Mouse (Mus musculus) urinary bladder, postnatal 0 days (tissue): ENCODE results near the gene Vmn2r68. TPM values are rescaled to one million over a fixed set of nuclear protein-coding genes. Genes with fewer than 3 reads are reported as not detected.

Source experiments
- polyA plus RNA-seq: library from polyadenylated mRNA; unstranded; fragments of >200 nt; fragmentation: Nextera tagmentation; extraction: Ambion mirVana; gene quantifications from 2 replicates; pipeline ENCODE4 v1.2.1, GENCODE M21; 2015

Vmn2r68 gene
- not detected in 2 replicates for polyA plus RNA-seq

DNA sequence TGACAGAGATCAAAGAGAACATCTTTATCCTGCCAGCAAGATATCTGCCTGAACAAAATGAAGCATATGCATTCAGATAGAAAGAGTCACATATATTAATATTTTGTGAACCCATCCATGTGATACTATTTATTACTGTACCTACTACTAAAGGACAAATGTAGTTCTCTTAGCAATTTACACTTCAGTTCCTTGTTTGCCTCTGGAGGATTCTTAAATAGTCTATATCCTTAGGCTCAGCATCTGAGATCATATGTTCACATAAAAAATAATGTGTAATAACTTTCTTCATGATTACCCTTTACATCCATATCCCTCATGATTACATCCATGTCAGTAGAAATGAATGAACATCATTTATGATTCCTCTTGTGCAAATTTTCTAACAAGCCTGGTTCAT, at the start of gene Vmn2r68:
Gene Vmn2r68 (minus strand): TSS at position 101 of the 400 bp plus-strand sequence.

Other genes starting within 250 kb of the Vmn2r68 start
- not detected in 2 replicates for gene Vmn2r66, start 225.5 kb downstream of the Vmn2r68 start, polyA plus RNA-seq
- not detected in 2 replicates for gene Vmn2r67, start 81.8 kb downstream of the Vmn2r68 start, polyA plus RNA-seq
- gene Vmn2r69, start 178.1 kb upstream of the Vmn2r68 start, polyA plus RNA-seq, result not detected in 2 replicates